Mouse (Mus musculus) T-helper 2 cell (primary cell): ENCODE data around the gene Plxna2.

Source experiments
- in situ Hi-C: fragments of 300-600 bp; cut with MboI, MseI; formaldehyde crosslinking; loops from one replicate; pipeline ENCODE4 v1.15.1; 2025; ENCODE audit warnings: high pct_unique_total_duplicates

The Plxna2 gene

GRCm38 (mm10) chr1:194764951-194765350 lies 146.9 kb downstream of the Plxna2 start:
- in situ Hi-C loops = no loop called here

GRCm38 (mm10) chr1:194768799-194769198 lies 150.8 kb downstream of the Plxna2 start:
- in situ Hi-C loops = no loop called here

- in situ Hi-C loops = no loop called here
Measured at GRCm38 (mm10) chr1:194772053-194772452, 154.0 kb downstream of the Plxna2 start.

- in situ Hi-C loops = no loop called here
Measured at GRCm38 (mm10) chr1:194773899-194774298, 155.9 kb downstream of the Plxna2 start.

GRCm38 (mm10) chr1:194774350-194774749 lies 156.3 kb downstream of the Plxna2 start:
- in situ Hi-C loops = no loop called here

GRCm38 (mm10) chr1:194774754-194775153 lies 156.7 kb downstream of the Plxna2 start:
- in situ Hi-C loops = no loop called here

GRCm38 (mm10) chr1:194775656-194776374 lies 157.8 kb downstream of the Plxna2 start:
- in situ Hi-C loops = no loop called here

GRCm38 (mm10) chr1:194776510-194777244 lies 158.7 kb downstream of the Plxna2 start:
- in situ Hi-C loops = no loop called here

GRCm38 (mm10) chr1:194777608-194778007 lies 159.6 kb downstream of the Plxna2 start:
- in situ Hi-C loops = no loop called here

GRCm38 (mm10) chr1:194780392-194780791 lies 162.4 kb downstream of the Plxna2 start:
- in situ Hi-C loops = no loop called here

- in situ Hi-C loops = no loop called here
Measured at GRCm38 (mm10) chr1:194780794-194781390, 162.9 kb downstream of the Plxna2 start.

- in situ Hi-C loops = no loop called here
Measured at GRCm38 (mm10) chr1:194781556-194781955, 163.5 kb downstream of the Plxna2 start.

- in situ Hi-C loops = no loop called here
Measured at GRCm38 (mm10) chr1:194782325-194782724, 164.3 kb downstream of the Plxna2 start.

GRCm38 (mm10) chr1:194787626-194788025 lies 169.6 kb downstream of the Plxna2 start:
- in situ Hi-C loops = no loop called here

- in situ Hi-C loops = no loop called here
Measured at GRCm38 (mm10) chr1:194793226-194793924, 175.4 kb downstream of the Plxna2 start.

GRCm38 (mm10) chr1:194795316-194795715 lies 177.3 kb downstream of the Plxna2 start:
- in situ Hi-C loops = no loop called here

- in situ Hi-C loops = no loop called here
Measured at GRCm38 (mm10) chr1:194797843-194798242, 179.8 kb downstream of the Plxna2 start.

- in situ Hi-C loops = no loop called here
Measured at GRCm38 (mm10) chr1:194798511-194798910, 180.5 kb downstream of the Plxna2 start.

- in situ Hi-C loops = no loop called here
Measured at GRCm38 (mm10) chr1:194808261-194808660, 190.2 kb downstream of the Plxna2 start.

GRCm38 (mm10) chr1:194808681-194809080 lies 190.7 kb downstream of the Plxna2 start:
- in situ Hi-C loops = no loop called here

GRCm38 (mm10) chr1:194809600-194809999 lies 191.6 kb downstream of the Plxna2 start:
- in situ Hi-C loops = no loop called here

GRCm38 (mm10) chr1:194814187-194814586 lies 196.2 kb downstream of the Plxna2 start:
- in situ Hi-C loops = no loop called here
